Mouse (Mus musculus) lung, embryonic 15.5 days (tissue): Measurements from ENCODE around the gene Kdm3a. TPM values are rescaled to one million over a fixed set of nuclear protein-coding genes. Genes with fewer than 3 reads are reported as not detected.

Experiments
- ATAC-seq: fragments of 200-750 bp; cut with Nextera tagmentation; 2 replicates; pipeline ENCODE4 v1.8.0; 2017; ENCODE audit warnings: moderate number of reproducible peaks, borderline replicate concordance; ENCODE audit not compliant: low FRiP score, low TSS enrichment; ENCODE audit errors: extremely low read depth
- H3K27ac ChIP-seq: fragments of 300-500 bp; sonication (generic); 2 replicates; pipeline ENCODE4 v1.5.1; 2015; ENCODE audit warnings: moderate library complexity, mild to moderate bottlenecking, inconsistent platforms
- H3K27me3 ChIP-seq: fragments of 300-500 bp; sonication (generic); 2 replicates; pipeline ENCODE4 v1.6.1; 2015; ENCODE audit warnings: inconsistent platforms
- H3K36me3 ChIP-seq: fragments of 300-500 bp; sonication (generic); 2 replicates; pipeline ENCODE4 v1.6.1; 2015; ENCODE audit warnings: inconsistent platforms
- H3K4me1 ChIP-seq: fragments of 300-500 bp; sonication (generic); 2 replicates; pipeline ENCODE4 v1.6.1; 2015; ENCODE audit warnings: inconsistent platforms
- H3K4me2 ChIP-seq: fragments of 300-500 bp; sonication (generic); 2 replicates; pipeline ENCODE4 v1.6.1; 2015; ENCODE audit warnings: inconsistent platforms, mild to moderate bottlenecking, moderate library complexity
- H3K4me3 ChIP-seq: fragments of 300-500 bp; sonication (generic); 2 replicates; pipeline ENCODE4 v1.5.1; 2015; ENCODE audit warnings: mild to moderate bottlenecking, inconsistent platforms
- H3K9ac ChIP-seq: fragments of 300-500 bp; sonication (generic); 2 replicates; pipeline ENCODE4 v1.6.1; 2015; ENCODE audit warnings: inconsistent platforms
- H3K9me3 ChIP-seq: fragments of 300-500 bp; sonication (generic); 2 replicates; pipeline ENCODE4 v1.6.1; 2016; ENCODE audit warnings: inconsistent platforms
- WGBS: fragments of 180-500 bp; shearing (Covaris S2); methylation state at CpG from one replicate; pipeline ENCODE4 v1.1.7; 2015; 5-methylcytosine and 5-hydroxymethylcytosine counted together
- polyA plus RNA-seq: library from polyadenylated mRNA; unstranded; fragments of >200 nt; fragmentation: Nextera tagmentation; extraction: Ambion mirVana; gene quantifications from 2 replicates; pipeline ENCODE4 v1.2.1, GENCODE M21; 2015

Kdm3a gene
- polyA plus RNA-seq, 1 experiment from 2014 or later, result 52.0 TPM

- Histone ChIP-seq H3K27ac (no peak overlapping the region), H3K27me3 (no peaks in the 10 kb centered on the region), H3K4me3 (no peak overlapping the region), H3K36me3 (peaks cover 63% of the 10 kb centered on the region), H3K9me3 (no peaks in the 10 kb centered on the region), H3K9ac (no peak overlapping the region), H3K4me1 (peaks cover 3% of the 10 kb centered on the region; the same call in 1 of the 2 replicates), H3K4me2 (no peak overlapping the region)
- ATAC-seq, result no peak
These were observed 8.1 kb downstream of the Kdm3a start for GRCm38 (mm10) chr6:71624723-71625122.

GRCm38 (mm10) chr6:71621981-71622380 is 10.8 kb downstream of the Kdm3a start:
- ATAC-seq, result no peak
- Histone ChIP-seq H3K27me3 (no peaks in the 10 kb centered on the region), H3K36me3 (peaks cover 69% of the 10 kb centered on the region), H3K9ac (no peak overlapping the region), H3K27ac (no peak overlapping the region), H3K9me3 (no peaks in the 10 kb centered on the region), H3K4me2 (no peak overlapping the region), H3K4me1 (no peaks in the 10 kb centered on the region), H3K4me3 (no peak overlapping the region)
- WGBS, result 70% methylated on average over 5 of the region's 5 CpGs

DNA sequence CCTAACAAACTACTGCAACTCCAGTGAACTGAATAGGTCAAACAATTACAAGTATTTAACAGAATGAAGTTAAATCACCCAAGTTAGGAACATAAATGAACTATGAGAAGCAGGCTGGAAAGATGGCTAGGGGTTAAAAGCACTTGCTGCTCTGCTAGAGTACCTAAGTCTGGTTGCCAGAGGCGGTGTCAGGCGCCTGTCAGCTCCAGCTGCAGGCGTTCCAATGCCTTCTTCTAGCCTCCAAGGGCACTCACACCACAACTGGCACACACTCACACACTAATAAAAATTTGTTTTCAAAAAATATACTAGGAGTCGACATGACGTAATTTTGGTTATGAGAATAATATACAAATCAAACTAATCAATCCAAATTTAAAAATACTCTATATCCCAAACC is 11.2 kb downstream of the Kdm3a start:
- WGBS, result 87% methylated on average over 5 of the region's 5 CpGs
- H3K4me1 ChIP-seq, result no peaks in the 10 kb centered on the region
- ATAC-seq, result no peak
- H3K4me3 ChIP-seq, result no peak overlapping the region
- H3K9me3 ChIP-seq, result no peaks in the 10 kb centered on the region
- H3K27me3 ChIP-seq, result no peaks in the 10 kb centered on the region
- peaks cover 69% of the 10 kb centered on the region for H3K36me3 ChIP-seq
- H3K27ac ChIP-seq, result no peak overlapping the region
- no peak overlapping the region for H3K4me2 ChIP-seq
- H3K9ac ChIP-seq, result no peak overlapping the region

- peaks cover 64% of the 10 kb centered on the region for H3K36me3 ChIP-seq
- no peaks in the 10 kb centered on the region for H3K27me3 ChIP-seq
- H3K4me2 ChIP-seq, result no peak overlapping the region
- no peaks in the 10 kb centered on the region for H3K4me1 ChIP-seq
- no peak overlapping the region for H3K9ac ChIP-seq
- H3K9me3 ChIP-seq, result no peaks in the 10 kb centered on the region
- no peak overlapping the region for H3K4me3 ChIP-seq
- WGBS, result 70% methylated on average over 5 of the region's 5 CpGs
- ATAC-seq, result no peak
- no peak overlapping the region for H3K27ac ChIP-seq
These were observed 15.8 kb downstream of the Kdm3a start for GRCm38 (mm10) chr6:71616959-71617358.

GRCm38 (mm10) chr6:71613225-71613624 is 19.6 kb downstream of the Kdm3a start:
- Histone ChIP-seq H3K4me2 (no peak overlapping the region), H3K4me1 (no peaks in the 10 kb centered on the region), H3K9me3 (no peaks in the 10 kb centered on the region), H3K36me3 (peaks cover 75% of the 10 kb centered on the region), H3K27ac (no peak overlapping the region), H3K4me3 (no peak overlapping the region), H3K9ac (no peak overlapping the region), H3K27me3 (no peaks in the 10 kb centered on the region)
- no peak for ATAC-seq

- Histone ChIP-seq H3K9ac (no peak overlapping the region), H3K27me3 (no peaks in the 10 kb centered on the region), H3K4me1 (no peaks in the 10 kb centered on the region), H3K9me3 (no peaks in the 10 kb centered on the region), H3K4me2 (no peak overlapping the region), H3K36me3 (peaks cover 62% of the 10 kb centered on the region), H3K4me3 (no peak overlapping the region), H3K27ac (no peak overlapping the region)
- ATAC-seq, result no peak
- 80% methylated on average over 7 of the region's 7 CpGs for WGBS
These were observed 22.8 kb downstream of the Kdm3a start for GRCm38 (mm10) chr6:71609968-71610367.

- Histone ChIP-seq H3K36me3 (peaks cover 63% of the 10 kb centered on the region), H3K4me3 (no peak overlapping the region), H3K9ac (no peak overlapping the region), H3K9me3 (no peaks in the 10 kb centered on the region), H3K27ac (no peak overlapping the region), H3K27me3 (no peaks in the 10 kb centered on the region), H3K4me1 (no peaks in the 10 kb centered on the region), H3K4me2 (no peak overlapping the region)
- ATAC-seq, result no peak
These were observed 23.8 kb downstream of the Kdm3a start for GRCm38 (mm10) chr6:71608994-71609393.

DNA sequence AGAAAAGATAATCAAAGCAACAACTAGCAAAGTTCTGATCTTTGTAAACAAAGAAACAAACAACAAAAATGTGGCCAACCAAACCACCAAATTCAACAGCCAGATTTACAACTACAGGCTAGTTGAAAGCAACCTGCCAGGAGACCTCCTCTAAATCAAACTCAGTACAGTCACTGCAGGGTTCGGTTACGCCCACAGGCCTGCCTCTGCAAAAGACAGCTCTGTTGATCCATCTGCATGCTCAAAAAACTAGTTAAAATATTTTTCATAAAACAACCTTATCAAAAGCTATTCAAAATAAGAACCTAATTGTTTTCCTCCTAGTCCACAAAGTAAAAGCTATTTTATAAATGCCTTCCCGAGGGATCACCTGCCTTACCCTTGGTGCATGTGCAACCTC is 25.0 kb downstream of the Kdm3a start:
- no peak for ATAC-seq
- Histone ChIP-seq H3K27me3 (no peaks in the 10 kb centered on the region), H3K9me3 (no peaks in the 10 kb centered on the region), H3K4me1 (no peaks in the 10 kb centered on the region), H3K9ac (no peak overlapping the region), H3K36me3 (peaks cover 64% of the 10 kb centered on the region), H3K4me2 (no peak overlapping the region), H3K27ac (no peak overlapping the region), H3K4me3 (no peak overlapping the region)
- 84% methylated on average over 3 of the region's 3 CpGs for WGBS

- no peaks in the 10 kb centered on the region for H3K4me1 ChIP-seq
- H3K9me3 ChIP-seq, result no peaks in the 10 kb centered on the region
- H3K4me2 ChIP-seq, result no peak overlapping the region
- H3K27ac ChIP-seq, result no peak overlapping the region
- no peaks in the 10 kb centered on the region for H3K27me3 ChIP-seq
- H3K4me3 ChIP-seq, result no peak overlapping the region
- no peak for ATAC-seq
- no peak overlapping the region for H3K9ac ChIP-seq
- H3K36me3 ChIP-seq, result peaks cover 79% of the 10 kb centered on the region
- 87% methylated on average over 4 of the region's 4 CpGs for WGBS
These were observed 42.6 kb downstream of the Kdm3a start for GRCm38 (mm10) chr6:71590154-71590553.

DNA sequence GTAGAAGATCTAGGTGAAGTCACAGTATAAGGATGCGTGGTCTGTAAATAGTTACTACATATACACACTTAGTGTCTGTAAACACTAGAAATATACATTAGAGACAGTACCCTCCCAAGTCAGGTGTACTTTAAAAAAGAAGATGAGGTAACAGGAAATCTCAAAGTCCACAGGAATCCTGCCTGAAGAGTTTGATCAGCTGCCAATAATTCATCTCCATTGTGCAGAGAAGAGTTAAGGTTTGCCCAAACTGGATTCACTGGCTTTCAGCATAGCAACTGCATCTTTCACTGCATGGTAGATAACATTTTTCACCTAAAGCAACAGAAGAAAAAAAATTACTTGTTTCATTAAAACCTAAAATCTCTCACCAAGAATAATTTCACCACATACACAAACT is 43.4 kb downstream of the Kdm3a start:
- H3K4me1 ChIP-seq, result no peaks in the 10 kb centered on the region
- H3K9me3 ChIP-seq, result no peaks in the 10 kb centered on the region
- no peak for ATAC-seq
- no peak overlapping the region for H3K4me2 ChIP-seq
- peaks cover 71% of the 10 kb centered on the region for H3K36me3 ChIP-seq
- no peak overlapping the region for H3K4me3 ChIP-seq
- no peaks in the 10 kb centered on the region for H3K27me3 ChIP-seq
- no peak overlapping the region for H3K9ac ChIP-seq
- 97% methylated on average over 1 of the region's 1 CpGs for WGBS
- H3K27ac ChIP-seq, result no peak overlapping the region

DNA sequence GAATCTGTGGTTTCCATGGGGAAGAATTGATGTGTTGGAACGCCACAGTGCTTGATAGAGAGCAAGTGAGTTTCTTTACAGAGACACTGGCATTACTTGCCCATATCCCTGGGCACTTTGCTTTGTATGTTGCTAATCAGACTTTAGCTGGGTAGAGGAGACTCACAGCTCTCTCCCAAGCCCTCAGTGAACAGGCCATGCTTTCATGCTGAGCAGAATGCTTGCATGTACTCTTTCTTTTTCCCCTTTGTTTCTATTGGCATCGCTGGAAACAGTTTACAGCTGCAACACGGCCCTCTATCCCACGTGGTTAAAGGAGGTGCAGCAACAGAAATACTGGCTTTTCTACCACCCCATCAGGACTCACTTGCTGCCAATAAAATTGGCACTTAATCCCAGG is 49.6 kb downstream of the Kdm3a start:
- H3K4me1 ChIP-seq, result no peaks in the 10 kb centered on the region
- WGBS, result 72% methylated on average over 4 of the region's 4 CpGs
- H3K27ac ChIP-seq, result no peak overlapping the region
- no peak overlapping the region for H3K4me2 ChIP-seq
- ATAC-seq, result no peak
- no peak overlapping the region for H3K4me3 ChIP-seq
- no peaks in the 10 kb centered on the region for H3K27me3 ChIP-seq
- H3K9ac ChIP-seq, result no peak overlapping the region
- no peaks in the 10 kb centered on the region for H3K9me3 ChIP-seq
- peaks cover 27% of the 10 kb centered on the region for H3K36me3 ChIP-seq

DNA sequence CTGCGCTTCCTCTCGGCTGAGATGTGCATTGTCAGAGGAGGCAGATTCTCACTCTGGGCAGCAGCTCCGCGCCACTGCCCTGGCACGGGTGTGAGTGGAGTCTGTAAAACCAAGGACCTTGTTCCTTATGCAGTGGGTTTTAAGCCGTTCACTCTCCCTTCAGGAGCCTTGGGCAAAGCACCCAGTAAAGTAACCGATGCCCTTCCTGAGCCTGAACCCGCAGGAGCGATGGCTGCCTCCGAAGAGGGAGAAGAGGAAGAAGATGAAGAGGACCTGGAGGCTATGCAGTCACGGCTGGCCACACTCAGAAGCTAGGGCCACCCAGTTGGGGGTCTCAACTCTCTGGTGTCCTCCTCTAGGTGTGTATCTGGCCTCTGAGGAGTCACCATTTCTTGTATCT is 53.3 kb downstream of the Kdm3a start:
- no peak overlapping the region for H3K4me3 ChIP-seq
- no peaks in the 10 kb centered on the region for H3K27me3 ChIP-seq
- ATAC-seq, result no peak
- H3K9me3 ChIP-seq, result no peaks in the 10 kb centered on the region
- H3K36me3 ChIP-seq, result peaks cover 23% of the 10 kb centered on the region
- no peak overlapping the region for H3K4me2 ChIP-seq
- H3K9ac ChIP-seq, result no peak overlapping the region
- 96% methylated on average over 11 of the region's 11 CpGs for WGBS
- no peak overlapping the region for H3K27ac ChIP-seq
- H3K4me1 ChIP-seq, result no peaks in the 10 kb centered on the region

DNA sequence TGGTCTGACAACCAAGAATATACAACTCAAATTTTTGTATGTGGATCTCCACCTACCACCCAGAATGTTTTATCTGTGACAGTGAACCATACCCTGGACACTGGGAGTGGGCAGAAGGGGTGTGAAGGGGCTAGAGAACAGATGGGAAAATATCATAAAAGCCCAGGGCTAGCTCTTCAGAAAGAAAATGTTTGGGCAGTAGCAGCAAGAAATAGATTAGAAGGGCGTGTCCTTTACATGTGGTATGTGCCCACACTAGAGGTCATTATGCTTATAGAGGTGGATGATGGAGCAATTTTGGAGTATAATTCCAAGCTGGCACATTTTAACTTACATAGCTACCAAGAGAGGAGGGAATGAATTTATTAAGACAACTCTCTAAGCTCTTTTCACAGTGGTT is 57.4 kb downstream of the Kdm3a start:
- Histone ChIP-seq H3K27ac (no peak overlapping the region), H3K9ac (no peak overlapping the region), H3K27me3 (no peaks in the 10 kb centered on the region), H3K36me3 (peaks cover 32% of the 10 kb centered on the region; the same call in 1 of the 2 replicates), H3K4me1 (no peaks in the 10 kb centered on the region), H3K4me2 (no peak overlapping the region), H3K9me3 (no peaks in the 10 kb centered on the region), H3K4me3 (no peak overlapping the region)
- ATAC-seq, result no peak
- WGBS, result 92% methylated on average over 1 of the region's 1 CpGs
